Mouse (Mus musculus): ENCODE data around the gene 4921511M17Rik. TPM values are rescaled to one million over a fixed set of nuclear protein-coding genes. Genes with fewer than 3 reads are reported as not detected.
"Not testable (repeated sequence)": the region's sequence is repeated elsewhere in the genome, so short reads cannot be mapped to it uniquely, and the experiment has no call there.

The 4921511M17Rik gene
- not detected in 2 replicates for polyA plus RNA-seq (2014; fragmentation: Nextera tagmentation; extraction: Ambion mirVana)

- H3K9me3 ChIP-seq (replicated peaks; ENCODE audit: control insufficient read depth, low read length); H3K27ac ChIP-seq (replicated peaks; ENCODE audit: low read depth, low read length); H3K4me2 ChIP-seq (ENCODE audit: low read depth, low read length); H3K36me3 ChIP-seq (replicated peaks; ENCODE audit: control insufficient read depth, insufficient read depth, low read depth, low read length); ATAC-seq (replicated peaks; ENCODE audit: insufficient number of reproducible peaks, low FRiP score, low TSS enrichment, low read depth); H3K4me1 ChIP-seq (ENCODE audit: control insufficient read depth, insufficient read depth, low read length); H3K4me3 ChIP-seq (ENCODE audit: low read depth, low read length); H3K9ac ChIP-seq (replicated peaks; ENCODE audit: low read length); H3K27me3 ChIP-seq (ENCODE audit: control insufficient read depth, insufficient read depth, low read length); DNase-seq (ENCODE audit: low spot score): not testable (repeated sequence)
Measured at GRCm38 (mm10) chrX:154033727-154034126, at the start of gene 4921511M17Rik. Gene 4921511M17Rik (minus strand): TSS chrX:154033827.

GRCm38 (mm10) chrX:154054939-154055338 is 21.3 kb upstream of the 4921511M17Rik start, which contains the start of gene Gm10057:
Gene Gm10057 (minus strand): TSS chrX:154055039.
- H3K9me3 ChIP-seq (replicated peaks; ENCODE audit: control insufficient read depth, low read length); ATAC-seq (replicated peaks; ENCODE audit: insufficient number of reproducible peaks, low FRiP score, low TSS enrichment, low read depth); H3K4me1 ChIP-seq (ENCODE audit: control insufficient read depth, insufficient read depth, low read length): not testable (repeated sequence)

GRCm38 (mm10) chrX:154012540-154012939 is 21.1 kb downstream of the 4921511M17Rik start, which contains the start of gene Samt1:
Gene Samt1 (minus strand): TSS chrX:154012640.
- not testable (repeated sequence) for H3K4me2 ChIP-seq (ENCODE audit: low read depth, low read length); DNase-seq (ENCODE audit: low spot score); ATAC-seq (replicated peaks; ENCODE audit: insufficient number of reproducible peaks, low FRiP score, low TSS enrichment, low read depth)

More at GRCm38 (mm10) chrX:154054939-154055338, 21.3 kb upstream of the 4921511M17Rik start, which contains the start of gene Gm10057:
- not testable (repeated sequence) for H3K4me2 ChIP-seq (ENCODE audit: low read depth, low read length); H3K9ac ChIP-seq (replicated peaks; ENCODE audit: low read length); H3K27ac ChIP-seq (replicated peaks; ENCODE audit: low read depth, low read length); DNase-seq (ENCODE audit: low spot score); H3K4me3 ChIP-seq (ENCODE audit: low read depth, low read length); H3K27me3 ChIP-seq (ENCODE audit: control insufficient read depth, insufficient read depth, low read length); H3K36me3 ChIP-seq (replicated peaks; ENCODE audit: control insufficient read depth, insufficient read depth, low read depth, low read length)

GRCm38 (mm10) chrX:153976914-153977313 is 56.7 kb downstream of the 4921511M17Rik start:
- no CpG with 5 or more reads among the region's 2 CpGs for WGBS
- not testable (repeated sequence) for ATAC-seq (replicated peaks; ENCODE audit: insufficient number of reproducible peaks, low FRiP score, low TSS enrichment, low read depth)

More at GRCm38 (mm10) chrX:154012540-154012939, 21.1 kb downstream of the 4921511M17Rik start, which contains the start of gene Samt1:
- H3K9me3 ChIP-seq (replicated peaks; ENCODE audit: control insufficient read depth, low read length); H3K9ac ChIP-seq (replicated peaks; ENCODE audit: low read length); H3K27me3 ChIP-seq (ENCODE audit: control insufficient read depth, insufficient read depth, low read length); H3K4me1 ChIP-seq (ENCODE audit: control insufficient read depth, insufficient read depth, low read length); H3K4me3 ChIP-seq (ENCODE audit: low read depth, low read length); H3K36me3 ChIP-seq (replicated peaks; ENCODE audit: control insufficient read depth, insufficient read depth, low read depth, low read length); H3K27ac ChIP-seq (replicated peaks; ENCODE audit: low read depth, low read length): not testable (repeated sequence)

GRCm38 (mm10) chrX:153976467-153976866 is 57.2 kb downstream of the 4921511M17Rik start:
- not testable (repeated sequence) for H3K9ac ChIP-seq (replicated peaks; ENCODE audit: low read length); H3K36me3 ChIP-seq (replicated peaks; ENCODE audit: control insufficient read depth, insufficient read depth, low read depth, low read length); H3K27me3 ChIP-seq (ENCODE audit: control insufficient read depth, insufficient read depth, low read length); H3K4me2 ChIP-seq (ENCODE audit: low read depth, low read length); DNase-seq (ENCODE audit: low spot score); H3K4me1 ChIP-seq (ENCODE audit: control insufficient read depth, insufficient read depth, low read length); H3K27ac ChIP-seq (replicated peaks; ENCODE audit: low read depth, low read length); H3K4me3 ChIP-seq (ENCODE audit: low read depth, low read length); H3K9me3 ChIP-seq (replicated peaks; ENCODE audit: control insufficient read depth, low read length); ATAC-seq (replicated peaks; ENCODE audit: insufficient number of reproducible peaks, low FRiP score, low TSS enrichment, low read depth)
- 32% methylated on average over 4 of the region's 4 CpGs for WGBS

More at GRCm38 (mm10) chrX:153976914-153977313, 56.7 kb downstream of the 4921511M17Rik start:
- not testable (repeated sequence) for H3K4me1 ChIP-seq (ENCODE audit: control insufficient read depth, insufficient read depth, low read length); H3K9me3 ChIP-seq (replicated peaks; ENCODE audit: control insufficient read depth, low read length); H3K36me3 ChIP-seq (replicated peaks; ENCODE audit: control insufficient read depth, insufficient read depth, low read depth, low read length); H3K27me3 ChIP-seq (ENCODE audit: control insufficient read depth, insufficient read depth, low read length); H3K4me2 ChIP-seq (ENCODE audit: low read depth, low read length); H3K27ac ChIP-seq (replicated peaks; ENCODE audit: low read depth, low read length); H3K4me3 ChIP-seq (ENCODE audit: low read depth, low read length); DNase-seq (ENCODE audit: low spot score); H3K9ac ChIP-seq (replicated peaks; ENCODE audit: low read length)

GRCm38 (mm10) chrX:153974450-153974849 is 59.2 kb downstream of the 4921511M17Rik start:
- WGBS: 11% methylated on average over 2 of the region's 2 CpGs
- Histone ChIP-seq H3K27ac (replicated peaks; ENCODE audit: low read depth, low read length) (no peak overlapping the region), H3K9me3 (replicated peaks; ENCODE audit: control insufficient read depth, low read length) (no peaks in the 10 kb centered on the region), H3K4me2 (ENCODE audit: low read depth, low read length) (no peak overlapping the region), H3K36me3 (replicated peaks; ENCODE audit: control insufficient read depth, insufficient read depth, low read depth, low read length) (no peaks in the 10 kb centered on the region), H3K27me3 (ENCODE audit: control insufficient read depth, insufficient read depth, low read length) (no peaks in the 10 kb centered on the region), H3K4me3 (ENCODE audit: low read depth, low read length) (no peak overlapping the region), H3K4me1 (ENCODE audit: control insufficient read depth, insufficient read depth, low read length) (no peaks in the 10 kb centered on the region), H3K9ac (replicated peaks; ENCODE audit: low read length) (no peak overlapping the region)
- DNase-seq (ENCODE audit: low spot score) (no peak), ATAC-seq (replicated peaks; ENCODE audit: insufficient number of reproducible peaks, low FRiP score, low TSS enrichment, low read depth) (no peak)

Other genes with a start within 250 kb of the 4921511M17Rik start
- gene Spin2c, start 201.6 kb downstream of the 4921511M17Rik start, polyA plus RNA-seq (2014; fragmentation: Nextera tagmentation; extraction: Ambion mirVana): 52.6 and 54.5 TPM in 2 replicates
- not detected in 2 replicates for gene Samt1, start 21.2 kb downstream of the 4921511M17Rik start, polyA plus RNA-seq (2014; fragmentation: Nextera tagmentation; extraction: Ambion mirVana)
- not detected in 2 replicates for gene Gm10057, start 21.2 kb upstream of the 4921511M17Rik start, polyA plus RNA-seq (2014; fragmentation: Nextera tagmentation; extraction: Ambion mirVana)
- not detected in 2 replicates for gene Gm15140, start 86.9 kb upstream of the 4921511M17Rik start, polyA plus RNA-seq (2014; fragmentation: Nextera tagmentation; extraction: Ambion mirVana)

All from embryonic facial prominence, embryonic 11.5 days (tissue).